Mouse (Mus musculus): ENCODE data around the gene Fam163b. TPM values are rescaled to one million over a fixed set of nuclear protein-coding genes. Genes with fewer than 3 reads are reported as not detected.

Fam163b gene
- polyA plus RNA-seq, 1 experiment from 2014 or later = 0.11 TPM

DNA sequence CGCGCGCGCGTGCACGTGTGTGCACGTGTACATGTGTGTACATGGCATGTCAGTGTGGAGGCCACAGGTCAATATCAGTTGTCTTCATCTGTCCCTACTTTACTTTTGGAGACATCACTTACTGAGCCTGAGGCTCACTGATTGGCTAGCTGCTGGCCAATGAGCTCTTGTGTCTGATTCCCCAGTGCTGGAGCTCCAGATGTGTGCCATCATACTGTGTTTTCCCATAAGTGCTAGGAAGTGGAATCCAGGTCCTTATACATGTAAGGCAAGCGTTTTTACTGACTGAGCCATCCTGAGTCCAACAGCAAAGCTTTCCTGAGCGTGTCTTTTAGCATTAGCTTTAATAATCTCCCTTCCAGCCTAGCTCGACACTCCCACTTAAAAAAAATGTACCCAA, 28.1 kb downstream of the Fam163b start:
- no peak overlapping the region for H3K9ac ChIP-seq (replicated peaks; ENCODE audit: low read length)
- no peak overlapping the region for H3K4me2 ChIP-seq (ENCODE audit: low read depth, low read length)
- H3K9me3 ChIP-seq (replicated peaks; ENCODE audit: control insufficient read depth, low read length) = no peaks in the 10 kb centered on the region
- no peaks in the 10 kb centered on the region for H3K4me1 ChIP-seq (ENCODE audit: control insufficient read depth, insufficient read depth, low read length)
- no peak for DNase-seq (ENCODE audit: low spot score)
- no peak overlapping the region for H3K4me3 ChIP-seq (ENCODE audit: low read depth, low read length)
- no peaks in the 10 kb centered on the region for H3K36me3 ChIP-seq (replicated peaks; ENCODE audit: control insufficient read depth, insufficient read depth, low read depth, low read length)
- H3K27me3 ChIP-seq (ENCODE audit: control insufficient read depth, insufficient read depth, low read length) = no peaks in the 10 kb centered on the region
- no peak for ATAC-seq (replicated peaks; ENCODE audit: insufficient number of reproducible peaks, low FRiP score, low TSS enrichment, low read depth)
- 88% methylated on average over 10 of the region's 10 CpGs for WGBS
- H3K27ac ChIP-seq (replicated peaks; ENCODE audit: low read depth, low read length) = no peak overlapping the region

GRCm38 (mm10) chr2:27112585-27112984, 29.7 kb downstream of the Fam163b start:
- Histone ChIP-seq H3K4me3 (ENCODE audit: low read depth, low read length) (no peak overlapping the region), H3K4me2 (ENCODE audit: low read depth, low read length) (no peak overlapping the region), H3K9me3 (replicated peaks; ENCODE audit: control insufficient read depth, low read length) (no peaks in the 10 kb centered on the region), H3K4me1 (ENCODE audit: control insufficient read depth, insufficient read depth, low read length) (no peaks in the 10 kb centered on the region), H3K27me3 (ENCODE audit: control insufficient read depth, insufficient read depth, low read length) (no peaks in the 10 kb centered on the region), H3K27ac (replicated peaks; ENCODE audit: low read depth, low read length) (no peak overlapping the region), H3K36me3 (replicated peaks; ENCODE audit: control insufficient read depth, insufficient read depth, low read depth, low read length) (no peaks in the 10 kb centered on the region), H3K9ac (replicated peaks; ENCODE audit: low read length) (no peak overlapping the region)
- DNase-seq (ENCODE audit: low spot score) (no peak), ATAC-seq (replicated peaks; ENCODE audit: insufficient number of reproducible peaks, low FRiP score, low TSS enrichment, low read depth) (no peak)
- WGBS = 73% methylated on average over 20 of the region's 20 CpGs

DNA sequence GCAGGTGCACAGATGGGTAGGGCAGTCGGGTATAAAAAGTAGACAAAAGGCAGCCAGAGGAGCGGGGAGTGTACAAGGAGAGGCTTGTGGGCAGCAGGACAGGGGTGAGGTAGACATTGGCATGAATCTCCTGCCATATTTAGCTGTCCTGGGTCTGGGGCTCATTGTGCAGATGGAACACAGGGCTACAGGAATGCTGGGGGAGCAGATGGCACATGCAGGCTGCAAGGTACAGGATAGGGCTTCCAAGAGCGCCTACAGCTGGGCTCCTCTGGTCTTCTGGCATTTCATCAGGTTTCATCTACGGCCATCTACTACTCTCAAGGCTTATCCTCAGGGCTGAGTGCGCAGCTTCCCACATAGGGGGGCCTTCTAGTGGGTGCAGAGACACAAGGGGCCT, 33.2 kb downstream of the Fam163b start:
- Histone ChIP-seq H3K36me3 (replicated peaks; ENCODE audit: control insufficient read depth, insufficient read depth, low read depth, low read length) (no peaks in the 10 kb centered on the region), H3K4me1 (ENCODE audit: control insufficient read depth, insufficient read depth, low read length) (no peaks in the 10 kb centered on the region)
- WGBS = 87% methylated on average over 5 of the region's 5 CpGs

GRCm38 (mm10) chr2:27108144-27108543, 34.1 kb downstream of the Fam163b start:
- Histone ChIP-seq H3K9me3 (replicated peaks; ENCODE audit: control insufficient read depth, low read length) (no peaks in the 10 kb centered on the region), H3K4me1 (ENCODE audit: control insufficient read depth, insufficient read depth, low read length) (no peaks in the 10 kb centered on the region), H3K27ac (replicated peaks; ENCODE audit: low read depth, low read length) (no peak overlapping the region), H3K4me3 (ENCODE audit: low read depth, low read length) (no peak overlapping the region), H3K9ac (replicated peaks; ENCODE audit: low read length) (no peak overlapping the region), H3K27me3 (ENCODE audit: control insufficient read depth, insufficient read depth, low read length) (no peaks in the 10 kb centered on the region), H3K36me3 (replicated peaks; ENCODE audit: control insufficient read depth, insufficient read depth, low read depth, low read length) (no peaks in the 10 kb centered on the region), H3K4me2 (ENCODE audit: low read depth, low read length) (no peak overlapping the region)
- no peak for ATAC-seq (replicated peaks; ENCODE audit: insufficient number of reproducible peaks, low FRiP score, low TSS enrichment, low read depth)
- 87% methylated on average over 2 of the region's 2 CpGs for WGBS
- no peak for DNase-seq (ENCODE audit: low spot score)

More for the DNA sequence above, 33.2 kb downstream of the Fam163b start:
- DNase-seq (ENCODE audit: low spot score) = no peak
- H3K4me3 ChIP-seq (ENCODE audit: low read depth, low read length) = no peak overlapping the region
- no peaks in the 10 kb centered on the region for H3K27me3 ChIP-seq (ENCODE audit: control insufficient read depth, insufficient read depth, low read length)
- H3K4me2 ChIP-seq (ENCODE audit: low read depth, low read length) = no peak overlapping the region
- no peaks in the 10 kb centered on the region for H3K9me3 ChIP-seq (replicated peaks; ENCODE audit: control insufficient read depth, low read length)
- H3K27ac ChIP-seq (replicated peaks; ENCODE audit: low read depth, low read length) = no peak overlapping the region
- no peak overlapping the region for H3K9ac ChIP-seq (replicated peaks; ENCODE audit: low read length)
- ATAC-seq (replicated peaks; ENCODE audit: insufficient number of reproducible peaks, low FRiP score, low TSS enrichment, low read depth) = no peak

- WGBS = 26% methylated on average over 3 of the region's 3 CpGs
- no peaks in the 10 kb centered on the region for H3K36me3 ChIP-seq (replicated peaks; ENCODE audit: control insufficient read depth, insufficient read depth, low read depth, low read length)
- H3K9ac ChIP-seq (replicated peaks; ENCODE audit: low read length) = no peak overlapping the region
- DNase-seq (ENCODE audit: low spot score) (peak; percentile 53), ATAC-seq (replicated peaks; ENCODE audit: insufficient number of reproducible peaks, low FRiP score, low TSS enrichment, low read depth) (peak; percentile 57; the same call in 1 of the 2 replicates)
- no peaks in the 10 kb centered on the region for H3K9me3 ChIP-seq (replicated peaks; ENCODE audit: control insufficient read depth, low read length)
- no peak overlapping the region for H3K4me3 ChIP-seq (ENCODE audit: low read depth, low read length)
- H3K27me3 ChIP-seq (ENCODE audit: control insufficient read depth, insufficient read depth, low read length) = no peaks in the 10 kb centered on the region
- no peak overlapping the region for H3K27ac ChIP-seq (replicated peaks; ENCODE audit: low read depth, low read length)
- no peak overlapping the region for H3K4me2 ChIP-seq (ENCODE audit: low read depth, low read length)
- H3K4me1 ChIP-seq (ENCODE audit: control insufficient read depth, insufficient read depth, low read length) = no peaks in the 10 kb centered on the region
Measured at GRCm38 (mm10) chr2:27106816-27107215, 35.5 kb downstream of the Fam163b start.

DNA sequence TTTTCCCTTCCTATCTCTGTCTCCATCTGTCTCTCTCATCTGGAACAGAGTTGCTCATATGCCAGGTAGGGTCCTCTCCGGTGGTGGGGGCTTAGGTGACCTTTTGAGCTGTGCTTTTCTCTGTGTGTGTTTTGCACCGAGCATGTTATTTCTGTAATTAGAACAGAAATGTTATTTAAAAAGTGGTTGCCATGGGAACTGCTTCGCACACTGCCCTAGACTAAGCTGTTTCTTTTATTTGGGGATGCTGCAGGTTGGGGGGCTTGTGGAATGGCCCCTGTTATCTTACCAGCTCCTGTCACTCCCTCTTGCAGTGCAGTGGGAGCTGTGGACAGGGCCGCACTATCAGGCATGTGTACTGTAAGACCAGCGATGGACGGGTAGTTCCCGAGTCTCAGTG, 38.7 kb downstream of the Fam163b start:
- Histone ChIP-seq H3K4me2 (ENCODE audit: low read depth, low read length) (no peak overlapping the region), H3K9ac (replicated peaks; ENCODE audit: low read length) (no peak overlapping the region), H3K4me3 (ENCODE audit: low read depth, low read length) (no peak overlapping the region), H3K4me1 (ENCODE audit: control insufficient read depth, insufficient read depth, low read length) (no peaks in the 10 kb centered on the region), H3K27ac (replicated peaks; ENCODE audit: low read depth, low read length) (no peak overlapping the region), H3K9me3 (replicated peaks; ENCODE audit: control insufficient read depth, low read length) (no peaks in the 10 kb centered on the region), H3K36me3 (replicated peaks; ENCODE audit: control insufficient read depth, insufficient read depth, low read depth, low read length) (no peaks in the 10 kb centered on the region), H3K27me3 (ENCODE audit: control insufficient read depth, insufficient read depth, low read length) (no peaks in the 10 kb centered on the region)
- DNase-seq (ENCODE audit: low spot score) (no peak), ATAC-seq (replicated peaks; ENCODE audit: insufficient number of reproducible peaks, low FRiP score, low TSS enrichment, low read depth) (no peak)
- WGBS = 64% methylated on average over 7 of the region's 7 CpGs

DNA sequence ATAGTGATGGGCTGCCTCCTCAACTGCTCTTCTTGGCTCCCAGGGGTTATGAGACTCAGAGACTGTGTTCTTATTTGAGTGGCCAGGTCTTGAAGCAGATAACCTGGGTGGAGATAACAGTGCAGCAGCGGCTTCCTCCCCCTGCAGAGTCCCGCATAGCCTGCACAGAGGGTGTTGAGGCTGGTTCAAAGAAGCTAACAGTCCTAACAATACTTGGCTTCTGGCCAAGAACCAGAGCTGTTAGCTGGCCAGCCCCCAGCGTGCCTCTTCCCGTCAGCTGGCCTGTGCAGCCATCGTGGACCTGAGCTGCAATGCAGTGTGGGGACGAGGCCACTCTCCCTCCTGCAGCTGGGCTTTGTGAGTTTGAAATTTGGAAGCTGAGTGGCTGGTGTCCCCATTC, 44.5 kb downstream of the Fam163b start:
- Histone ChIP-seq H3K36me3 (replicated peaks; ENCODE audit: control insufficient read depth, insufficient read depth, low read depth, low read length) (no peaks in the 10 kb centered on the region), H3K9ac (replicated peaks; ENCODE audit: low read length) (no peak overlapping the region), H3K4me2 (ENCODE audit: low read depth, low read length) (no peak overlapping the region), H3K4me1 (ENCODE audit: control insufficient read depth, insufficient read depth, low read length) (no peaks in the 10 kb centered on the region), H3K4me3 (ENCODE audit: low read depth, low read length) (no peak overlapping the region), H3K27me3 (ENCODE audit: control insufficient read depth, insufficient read depth, low read length) (no peaks in the 10 kb centered on the region), H3K27ac (replicated peaks; ENCODE audit: low read depth, low read length) (no peak overlapping the region), H3K9me3 (replicated peaks; ENCODE audit: control insufficient read depth, low read length) (no peaks in the 10 kb centered on the region)
- DNase-seq (ENCODE audit: low spot score) (peak; percentile 54), ATAC-seq (replicated peaks; ENCODE audit: insufficient number of reproducible peaks, low FRiP score, low TSS enrichment, low read depth) (0 out of 2 replicates have a peak, but pooled peaks have one; percentile 41)
- WGBS = 34% methylated on average over 6 of the region's 6 CpGs

GRCm38 (mm10) chr2:27097241-27097656, 45.0 kb downstream of the Fam163b start:
- Histone ChIP-seq H3K36me3 (replicated peaks; ENCODE audit: control insufficient read depth, insufficient read depth, low read depth, low read length) (no peaks in the 10 kb centered on the region), H3K9me3 (replicated peaks; ENCODE audit: control insufficient read depth, low read length) (no peaks in the 10 kb centered on the region), H3K27me3 (ENCODE audit: control insufficient read depth, insufficient read depth, low read length) (no peaks in the 10 kb centered on the region), H3K9ac (replicated peaks; ENCODE audit: low read length) (no peak overlapping the region), H3K27ac (replicated peaks; ENCODE audit: low read depth, low read length) (no peak overlapping the region), H3K4me2 (ENCODE audit: low read depth, low read length) (no peak overlapping the region), H3K4me1 (ENCODE audit: control insufficient read depth, insufficient read depth, low read length) (no peaks in the 10 kb centered on the region), H3K4me3 (ENCODE audit: low read depth, low read length) (no peak overlapping the region)
- WGBS = 63% methylated on average over 6 of the region's 6 CpGs
- DNase-seq (ENCODE audit: low spot score) (no peak), ATAC-seq (replicated peaks; ENCODE audit: insufficient number of reproducible peaks, low FRiP score, low TSS enrichment, low read depth) (no peak)
